Mouse (Mus musculus) cerebellum, adult 11 months (tissue): Measurements from ENCODE around the gene Myof.

Experiments used
- DNase-seq: peaks from one replicate; pipeline ENCODE4 v3.0.0; 2022

Myof gene

GRCm38 (mm10) chr19:37858406-37859081, 184.8 kb downstream of the Myof start:
- no peak for DNase-seq

- no peak for DNase-seq
These were observed 191.3 kb downstream of the Myof start for GRCm38 (mm10) chr19:37852056-37852455.

- no peak for DNase-seq
These were observed 191.8 kb downstream of the Myof start for GRCm38 (mm10) chr19:37851590-37852038.
